Mouse (Mus musculus) WW6 (cell line): Measurements from ENCODE around the gene Rcsd1.

ENCODE experiments used
- DNase-seq: peaks from one replicate; pipeline ENCODE4 v3.0.0-alpha.2; 2013; ENCODE audit warnings: low read depth, low spot score

Rcsd1 gene

DNA sequence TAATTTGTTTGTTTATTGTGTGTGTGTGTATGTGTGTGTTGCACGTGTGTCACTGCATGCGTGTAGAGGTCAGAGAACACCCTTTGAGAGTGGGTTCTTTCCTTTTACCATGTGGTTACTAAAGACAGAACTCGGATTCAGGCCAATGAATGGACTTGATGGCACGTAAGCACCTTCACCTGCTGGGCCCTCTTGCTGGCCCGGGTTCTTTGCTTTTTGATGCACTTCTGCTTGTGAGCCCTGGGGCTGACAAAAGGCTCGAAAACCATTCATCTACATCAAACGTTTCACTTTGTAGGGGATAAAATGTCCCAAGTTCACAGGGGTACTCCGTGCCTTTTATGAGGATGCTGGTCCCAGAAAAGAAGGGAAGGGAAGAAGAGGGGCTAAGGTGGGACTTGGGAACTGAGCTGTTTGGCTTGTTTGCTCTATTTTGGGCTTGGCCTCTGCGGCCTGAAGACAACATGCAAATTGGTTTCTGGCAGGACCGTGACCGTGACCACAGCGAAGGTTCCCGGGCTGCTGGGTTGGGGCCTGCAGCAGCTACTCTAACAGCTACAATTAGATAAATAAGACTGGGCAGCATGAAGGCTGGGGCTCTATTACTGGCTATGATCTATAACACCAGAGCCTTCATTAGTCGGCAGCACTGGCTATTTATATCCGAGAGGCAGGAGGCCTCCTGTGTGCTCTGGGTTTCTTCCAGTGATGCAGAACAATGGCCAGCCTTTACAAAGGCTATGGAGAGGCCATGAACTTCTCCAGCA, 46.9 kb downstream of the Rcsd1 start:
- no peak for DNase-seq

DNA sequence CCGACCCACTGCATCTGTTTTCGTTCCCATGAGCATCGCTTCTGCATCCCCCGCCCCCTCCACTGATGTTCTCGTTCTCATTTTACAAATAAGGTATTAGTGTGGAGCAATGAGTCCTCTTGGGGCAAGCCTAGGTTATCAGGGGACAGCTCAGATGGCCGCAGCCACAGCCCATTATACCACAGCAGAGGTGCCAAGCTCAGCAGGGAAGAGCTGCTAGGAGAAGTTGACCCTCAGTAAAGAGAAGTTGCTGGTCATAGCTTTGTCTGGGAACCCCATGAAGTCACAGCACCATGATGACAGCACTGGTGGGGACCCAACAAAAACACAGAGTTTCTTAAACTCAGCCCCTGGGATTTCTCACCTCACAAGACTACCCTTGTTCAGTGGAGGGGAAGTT, 47.8 kb downstream of the Rcsd1 start:
- DNase-seq: no peak

DNA sequence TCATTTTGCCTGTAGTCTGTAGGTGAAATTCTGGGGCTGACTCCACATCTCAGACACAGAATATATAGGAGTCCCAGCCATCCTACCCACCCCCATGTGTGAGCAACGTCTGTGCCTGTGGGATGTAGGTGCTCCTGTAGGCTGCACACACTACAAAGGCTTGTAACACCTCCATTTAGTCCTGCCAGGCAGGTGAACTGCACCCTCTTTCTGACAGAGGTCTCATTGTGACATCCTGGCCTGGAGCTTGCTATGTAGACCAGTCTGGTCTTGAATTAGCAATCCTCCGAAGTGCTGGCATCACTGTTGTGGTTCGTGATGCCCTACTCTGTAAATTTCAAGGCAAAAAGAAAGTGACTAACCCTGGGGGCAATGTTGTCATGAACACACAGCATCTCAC, 48.4 kb downstream of the Rcsd1 start:
- no peak for DNase-seq

DNA sequence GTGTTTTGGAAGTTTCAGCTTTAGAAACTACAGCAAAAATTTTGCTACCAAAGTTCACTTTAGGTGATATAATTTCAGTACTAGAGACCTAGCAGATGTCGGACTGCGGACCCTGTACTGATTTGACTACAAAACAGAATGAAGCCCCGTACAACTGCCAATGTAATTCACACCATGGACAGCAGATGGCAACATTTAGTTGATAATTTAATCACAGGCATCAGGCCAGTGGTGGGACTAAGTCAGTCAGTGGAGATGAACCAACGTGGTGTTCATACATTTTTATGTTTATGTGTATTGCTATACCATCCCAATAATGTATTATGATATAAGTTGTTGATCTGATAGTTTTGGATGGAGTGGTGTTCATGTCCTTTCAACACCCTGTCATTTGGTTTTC, 48.8 kb downstream of the Rcsd1 start:
- no peak for DNase-seq

DNA sequence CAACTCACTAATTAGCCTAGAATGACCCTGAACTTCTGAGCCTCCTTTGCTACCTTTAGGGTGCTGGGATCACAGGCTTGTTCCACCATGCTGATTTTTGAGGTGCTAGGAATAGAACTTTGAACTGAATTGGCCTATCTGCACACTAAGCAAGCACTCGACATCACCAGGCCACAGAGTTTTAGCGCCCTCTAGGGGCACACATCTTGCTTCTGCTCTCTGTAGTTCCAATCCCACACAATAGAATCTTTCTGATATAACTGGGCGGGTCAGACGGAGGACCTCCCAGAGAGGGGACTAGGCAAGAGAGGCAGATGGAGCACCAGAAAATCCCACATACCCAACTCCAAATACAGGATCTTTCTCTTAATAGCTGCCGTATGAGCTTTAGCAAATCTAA, 51.0 kb downstream of the Rcsd1 start:
- no peak for DNase-seq

DNA sequence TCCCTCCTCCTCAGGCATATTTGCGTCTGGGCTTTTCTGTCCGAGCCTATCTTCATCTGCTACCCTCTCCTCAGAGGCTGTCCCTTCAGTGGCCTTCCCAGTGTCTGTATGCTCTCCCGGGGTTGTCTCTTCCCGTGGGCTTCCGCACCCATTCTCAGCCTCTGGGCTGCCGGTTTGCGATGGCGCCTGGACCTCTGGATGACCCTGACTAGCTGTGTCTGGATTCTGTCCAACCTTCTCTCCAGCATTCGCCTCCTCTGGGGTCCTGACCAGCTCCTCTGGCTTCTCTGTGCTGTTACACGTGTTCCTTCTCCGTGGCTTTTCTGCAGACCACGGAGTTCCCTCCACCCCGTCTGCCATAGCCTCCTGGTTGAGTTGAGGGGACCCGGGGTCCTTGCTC, 54.1 kb downstream of the Rcsd1 start:
- no peak for DNase-seq

DNA sequence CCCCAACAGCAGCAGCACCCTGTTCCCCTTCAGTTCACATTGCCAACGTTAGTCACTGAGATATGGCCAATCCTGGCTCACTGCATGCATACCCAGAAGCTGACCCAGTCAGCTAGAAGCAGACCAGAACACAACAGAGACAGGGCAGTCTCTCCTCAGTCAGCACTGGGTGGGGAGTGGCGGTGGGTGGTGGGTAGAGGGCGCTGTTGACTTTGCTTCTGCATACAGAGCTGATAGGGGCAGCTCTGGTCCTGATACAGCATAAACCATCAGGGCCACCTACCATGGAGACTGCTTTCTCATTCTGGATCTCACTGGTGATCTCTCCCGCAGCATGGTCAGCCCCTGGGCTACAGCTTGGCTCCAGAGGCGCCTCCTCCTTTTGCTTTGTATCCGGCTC, 54.5 kb downstream of the Rcsd1 start:
- DNase-seq: no peak

DNA sequence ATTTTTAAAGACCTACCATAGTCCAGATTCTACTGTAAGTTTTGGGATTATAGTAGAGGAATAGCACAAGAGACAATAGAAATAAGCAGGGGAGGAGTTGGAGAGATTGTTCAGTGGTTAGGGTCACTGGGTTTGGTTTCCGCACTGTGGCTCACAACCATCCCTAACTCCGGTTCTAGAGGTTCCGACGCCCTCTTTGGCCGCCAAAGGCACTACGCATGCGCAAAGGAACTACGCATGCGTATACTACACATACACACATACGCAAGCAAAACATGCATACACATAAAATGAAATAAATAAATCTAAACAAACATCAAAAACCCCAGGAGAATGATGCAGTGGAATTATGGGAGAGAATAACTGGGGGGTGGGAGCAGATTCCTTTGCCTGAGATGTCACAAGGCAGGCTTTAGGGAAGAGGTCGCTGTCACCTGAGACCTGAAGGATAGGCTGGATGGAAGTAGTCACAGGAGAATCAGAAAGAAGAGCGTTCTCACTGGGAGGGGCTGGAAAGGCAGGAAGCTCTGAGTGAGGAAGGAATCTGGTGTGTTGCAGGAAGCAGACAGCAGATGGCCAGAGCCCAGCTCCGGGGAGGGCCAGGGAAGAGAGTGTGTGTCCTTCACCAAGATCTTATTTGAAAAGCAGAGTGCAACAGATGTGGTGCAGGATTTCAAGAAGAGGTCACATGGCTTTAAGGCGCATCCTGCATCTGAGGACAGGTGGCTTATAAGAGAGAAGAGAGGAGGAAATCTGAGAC, 56.3 kb downstream of the Rcsd1 start:
- DNase-seq: no peak

DNA sequence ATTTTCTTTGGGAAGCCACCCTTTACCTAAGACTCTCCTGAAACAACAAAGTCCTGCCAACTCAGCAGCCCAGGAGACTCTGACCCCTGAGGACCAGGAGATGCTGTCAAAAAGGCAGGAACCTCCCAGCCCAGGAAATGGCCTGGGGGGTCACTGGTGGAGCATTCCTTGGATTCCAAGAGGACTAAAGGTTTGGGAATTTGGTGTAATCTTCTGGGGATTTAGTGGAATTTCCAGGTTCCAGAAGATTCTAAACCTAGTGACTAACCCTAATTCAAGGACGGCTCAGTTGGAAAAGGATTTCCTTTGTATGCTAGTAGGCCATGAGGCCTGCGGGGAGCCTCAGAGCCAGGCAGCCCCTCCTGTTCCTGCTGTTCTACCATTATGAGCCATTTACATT, 57.0 kb downstream of the Rcsd1 start:
- no peak for DNase-seq

DNA sequence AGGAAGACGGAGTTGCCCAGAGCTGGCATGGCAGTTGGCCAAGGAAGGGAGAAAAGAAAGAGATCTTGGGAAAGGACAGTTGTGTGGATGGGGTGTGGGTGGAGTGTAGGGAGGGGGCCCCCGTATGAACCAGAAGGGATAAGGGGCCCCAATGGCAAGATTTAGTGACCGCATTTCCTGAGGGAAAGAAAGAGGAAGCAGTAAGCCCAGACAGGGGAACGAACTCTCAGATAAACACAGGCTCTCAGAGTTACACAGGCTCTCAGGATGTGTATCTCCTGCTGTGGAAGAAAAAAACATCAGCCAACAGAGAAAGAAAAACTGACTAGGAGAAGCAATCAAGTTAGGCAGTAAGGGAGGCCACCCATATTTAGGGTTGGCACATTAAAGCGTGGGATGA, 58.4 kb downstream of the Rcsd1 start:
- no peak for DNase-seq

DNA sequence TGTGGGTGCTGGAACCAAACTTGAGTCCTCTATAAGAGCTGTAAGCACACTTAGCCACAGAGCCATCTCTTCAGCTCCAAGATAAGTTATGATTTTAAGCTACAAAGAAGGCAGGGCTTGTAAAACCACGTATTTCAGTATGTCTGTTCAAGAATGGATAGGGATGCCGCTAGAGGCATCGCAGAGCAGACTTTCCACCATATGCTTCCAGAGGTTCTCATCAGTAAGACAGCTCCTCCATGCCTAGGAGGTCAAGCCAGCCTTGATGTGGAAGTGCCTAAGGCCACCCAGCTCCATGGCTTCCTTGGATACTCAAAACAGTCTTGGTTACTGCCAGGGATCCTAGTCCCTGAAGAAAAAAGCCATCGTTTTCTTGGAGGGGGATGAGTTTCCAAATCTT, 64.5 kb downstream of the Rcsd1 start:
- no peak for DNase-seq

DNA sequence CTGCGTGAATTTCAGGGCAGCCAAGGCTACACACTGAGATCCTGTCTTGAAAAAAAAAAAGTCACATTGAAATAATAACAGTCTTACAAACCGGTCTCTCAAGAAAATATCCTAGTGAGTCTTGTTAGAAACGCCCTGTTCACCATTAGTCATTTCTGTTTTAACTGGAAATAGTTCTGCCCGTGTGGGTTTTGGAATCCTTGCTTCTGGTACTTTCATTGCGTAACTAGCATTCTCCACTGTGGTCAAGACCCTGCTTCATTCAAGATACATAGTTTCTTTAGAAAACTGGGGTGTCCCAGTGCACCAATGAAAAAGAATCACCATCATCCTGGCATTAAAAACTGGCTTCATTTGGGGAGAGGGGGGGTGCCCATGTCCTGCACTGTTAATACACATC, 65.8 kb downstream of the Rcsd1 start:
- DNase-seq: no peak

DNA sequence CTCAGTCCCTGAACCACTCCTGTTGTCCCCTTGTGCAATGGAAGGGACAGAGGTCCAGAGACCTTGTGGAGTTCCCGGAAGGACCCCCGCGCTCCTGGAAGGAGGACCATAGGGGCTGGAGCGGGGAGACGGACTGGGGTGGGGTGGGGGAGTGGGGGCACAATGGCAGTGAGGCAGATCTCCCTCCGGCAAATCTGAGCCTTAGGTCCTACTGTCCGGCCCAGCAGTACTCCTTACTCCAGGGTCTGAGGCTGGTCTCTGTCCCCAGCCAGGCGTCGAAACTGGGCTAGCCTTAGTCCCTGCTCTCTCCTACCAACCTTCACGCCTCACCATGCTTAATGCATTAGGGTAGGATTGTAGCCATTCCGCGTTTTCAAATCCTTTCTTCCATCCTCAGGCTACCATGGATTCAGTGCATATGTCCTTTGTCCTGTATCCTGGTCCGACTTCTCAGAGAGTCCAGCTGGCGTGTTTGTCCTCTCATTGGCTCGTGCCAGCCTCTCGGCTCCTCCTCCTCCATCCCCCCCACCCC, 66.7 kb downstream of the Rcsd1 start:
- no peak for DNase-seq

DNA sequence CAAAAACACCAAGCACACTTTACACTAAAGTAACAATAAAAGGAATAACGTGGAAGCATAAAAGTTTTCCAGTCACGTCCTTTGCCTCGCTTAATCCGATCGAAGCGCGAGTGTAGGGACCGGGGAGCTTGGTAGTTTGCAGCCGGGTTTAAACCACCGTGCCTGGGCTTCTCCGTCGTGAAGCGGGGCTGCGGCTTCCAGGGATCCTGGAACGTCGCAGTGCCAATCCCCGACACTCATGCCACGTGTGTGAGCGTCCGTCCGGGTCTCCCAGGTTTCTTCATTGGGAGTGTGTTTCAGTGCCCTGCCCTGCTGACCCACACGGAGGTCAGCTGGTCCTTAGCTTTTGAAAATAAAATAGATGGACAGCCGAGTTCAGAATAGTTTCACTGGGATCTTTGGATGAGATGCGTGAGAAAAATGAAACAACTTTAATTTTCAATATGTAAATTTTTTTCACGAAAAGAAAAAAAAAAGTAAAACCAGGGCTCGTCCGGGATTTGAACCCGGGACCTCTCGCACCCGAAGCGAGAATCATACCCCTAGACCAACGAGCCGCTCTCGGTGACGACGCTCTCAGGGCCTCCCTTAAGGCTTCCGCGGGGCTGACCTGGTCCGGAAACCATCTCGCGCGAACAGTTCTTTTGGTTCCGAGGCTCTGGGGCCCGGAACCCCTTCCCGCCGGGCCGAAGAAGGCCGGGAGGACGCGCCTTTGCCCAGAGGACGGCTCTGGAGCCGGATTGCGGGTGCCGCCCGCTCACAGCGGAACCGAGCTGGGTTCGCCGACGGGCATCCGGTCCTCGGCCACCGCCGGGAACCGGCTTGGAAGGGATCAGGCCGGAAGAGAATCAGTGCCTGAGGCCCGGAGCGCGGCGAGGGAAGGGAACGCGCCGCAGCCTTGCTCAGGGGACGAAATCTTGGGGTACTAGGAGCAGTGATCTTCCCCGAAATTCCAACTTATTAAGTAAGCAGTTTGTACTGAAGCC, 67.5 kb downstream of the Rcsd1 start:
- DNase-seq: no peak

DNA sequence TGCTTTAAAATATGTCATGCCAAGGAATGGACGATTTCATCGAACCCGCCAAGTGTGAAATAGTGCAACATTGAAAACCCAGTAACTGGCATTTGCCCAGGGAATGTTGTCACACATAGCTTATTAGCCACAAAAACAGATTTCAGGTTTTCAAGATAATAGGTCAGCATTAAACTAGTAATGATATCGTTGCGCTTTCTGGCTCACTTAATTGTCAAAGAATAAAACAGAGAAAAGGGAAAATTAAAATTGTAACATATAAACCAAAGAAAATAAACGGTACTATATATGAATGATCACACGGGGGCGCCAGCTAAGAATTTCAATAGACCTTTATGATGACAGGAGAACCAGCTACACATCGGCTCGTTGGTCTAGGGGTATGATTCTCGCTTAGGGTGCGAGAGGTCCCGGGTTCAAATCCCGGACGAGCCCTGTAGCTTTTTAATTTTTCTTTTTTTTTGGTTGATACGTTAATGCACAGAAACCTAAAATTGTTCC, 68.2 kb downstream of the Rcsd1 start:
- no peak for DNase-seq

DNA sequence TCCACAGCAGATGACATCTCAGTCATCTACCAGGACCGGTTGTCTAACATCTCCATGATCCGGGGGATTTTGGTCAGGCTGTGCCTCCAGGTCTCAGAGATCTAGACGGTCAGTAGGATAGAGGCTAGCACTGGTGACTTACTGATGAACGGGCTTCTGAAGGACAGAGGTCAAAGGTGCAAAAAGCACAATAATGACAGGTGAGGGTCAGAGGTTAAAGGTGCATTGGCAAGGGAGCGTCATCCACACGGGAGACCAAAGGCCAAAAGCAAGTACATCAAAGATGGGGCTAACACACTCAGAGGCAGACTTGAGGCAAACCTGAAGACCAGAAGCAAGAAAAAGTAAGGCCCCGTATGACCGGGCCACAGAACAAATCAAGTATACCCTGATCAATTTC, 73.3 kb downstream of the Rcsd1 start:
- DNase-seq: no peak

DNA sequence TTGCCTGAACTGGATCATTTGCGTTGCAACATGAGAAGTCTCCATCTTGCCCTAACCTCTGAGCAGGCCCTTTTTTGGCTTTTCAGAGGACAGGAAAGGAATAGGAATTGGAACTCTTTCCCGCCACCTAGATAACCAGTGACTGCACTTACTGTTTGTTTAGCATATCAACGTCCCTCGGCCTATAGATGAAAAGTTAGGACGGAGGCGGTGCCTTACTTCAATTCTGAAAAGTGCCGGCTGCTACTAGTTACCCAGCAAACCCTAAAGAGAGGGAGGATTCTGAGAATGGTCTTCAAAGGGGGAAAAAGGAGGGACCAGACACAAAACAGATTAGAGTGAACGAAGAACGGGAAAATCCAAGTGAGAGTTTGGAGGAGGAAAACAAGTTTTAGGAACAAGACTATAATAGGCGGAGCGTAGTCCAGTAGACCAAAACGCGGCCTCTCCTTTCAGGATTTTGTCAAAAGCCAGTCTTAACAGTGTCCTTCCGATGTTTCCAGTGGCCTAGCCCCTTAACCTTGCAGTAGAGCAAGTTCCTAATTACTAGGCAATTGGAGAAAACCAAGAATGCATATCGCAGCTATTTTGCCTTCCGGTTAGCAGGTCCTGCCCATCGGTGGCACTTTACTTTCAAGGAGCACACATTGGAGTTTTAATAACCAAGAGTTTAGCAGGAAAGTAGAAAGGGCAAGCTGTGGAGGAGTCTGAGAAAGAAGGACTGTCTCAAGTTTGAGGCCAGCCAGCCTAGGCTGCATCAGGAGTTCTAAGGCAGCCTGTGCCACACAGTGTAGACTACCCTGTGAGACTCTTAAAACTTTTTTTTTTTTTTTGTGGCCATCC, 74.3 kb downstream of the Rcsd1 start:
- DNase-seq: no peak

DNA sequence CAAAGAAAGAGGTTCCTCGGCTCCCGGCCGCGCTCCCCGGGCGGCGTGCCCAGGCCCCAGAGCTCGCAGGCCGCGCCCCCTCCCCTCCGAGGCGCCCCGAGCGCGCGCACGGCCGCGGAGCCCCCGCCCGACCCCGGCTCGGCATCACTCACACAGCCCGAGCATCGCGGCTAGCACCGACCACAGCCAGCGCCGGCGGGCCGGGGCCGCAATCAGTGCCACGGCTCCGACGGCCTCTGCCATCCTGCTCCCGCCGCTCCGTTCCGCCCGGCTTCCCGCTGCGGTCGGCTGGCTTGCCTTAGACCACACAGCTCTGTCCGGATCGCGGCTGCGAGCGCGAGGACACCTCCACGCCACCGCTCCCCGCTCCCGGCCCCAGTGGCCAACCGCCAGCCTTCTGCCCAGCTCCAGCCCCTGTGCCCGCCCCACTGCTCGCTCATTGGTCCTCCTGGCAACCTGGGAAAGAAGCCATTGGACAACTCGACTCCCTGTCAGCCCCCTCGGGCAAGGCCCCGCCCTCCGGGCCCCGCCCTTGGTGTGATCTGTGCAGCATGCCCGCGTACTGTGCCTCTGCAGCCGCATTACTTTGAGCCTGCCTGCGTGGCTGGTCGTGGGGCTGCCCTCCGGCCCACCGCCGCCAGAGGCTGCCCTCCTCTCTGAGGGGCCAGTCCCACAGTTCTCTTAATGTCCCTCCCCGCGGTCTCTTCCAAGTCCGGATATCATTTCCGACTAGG, 75.2 kb downstream of the Rcsd1 start, which contains the start of gene Mpzl1:
TSS of gene Mpzl1 (minus strand) at position 388 of the 734 bp plus-strand sequence.
- DNase-seq: peak; percentile 91

DNA sequence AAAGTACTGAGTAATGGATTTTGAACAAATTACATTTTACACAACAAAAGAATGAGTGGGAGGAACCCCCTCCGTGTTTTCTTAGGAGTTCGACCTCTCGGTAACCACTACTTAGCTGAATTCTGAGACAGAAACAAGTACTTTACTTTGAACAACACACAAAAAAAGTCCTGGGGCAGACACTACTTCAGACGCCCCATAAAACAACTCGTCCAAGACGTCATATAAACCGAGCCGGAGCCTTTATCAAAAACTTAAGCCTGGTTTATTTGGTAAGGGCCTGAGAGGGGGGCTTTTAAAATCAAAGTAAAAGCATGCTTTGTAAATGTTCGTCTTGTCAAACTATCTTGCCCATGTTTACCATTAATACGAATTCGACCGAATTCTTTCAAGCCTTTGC, 76.2 kb downstream of the Rcsd1 start:
- DNase-seq: no peak

DNA sequence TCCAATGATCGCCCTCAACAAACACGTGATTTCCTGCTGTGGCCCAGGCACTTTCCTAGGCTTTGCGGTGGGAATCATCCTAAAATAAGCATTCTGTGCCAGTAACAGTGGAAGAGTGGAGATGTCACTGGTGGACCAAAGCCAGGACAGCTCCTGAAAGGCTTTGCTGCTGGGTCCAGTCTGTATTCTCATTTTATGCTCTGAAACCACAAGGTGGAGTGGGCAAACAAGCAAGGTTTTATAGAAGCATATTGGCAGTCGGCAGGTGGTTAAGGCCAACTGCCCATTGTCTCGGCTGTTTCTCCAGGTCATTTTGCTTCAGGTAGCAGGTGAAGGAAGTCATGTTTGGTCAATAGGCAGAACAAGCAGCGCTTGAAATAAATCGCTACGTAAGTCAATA, 78.4 kb downstream of the Rcsd1 start:
- DNase-seq: no peak
